Mouse (Mus musculus) thymus, adult 2 months (tissue): ENCODE measurements around the gene Cyp2d10. TPM values are rescaled to one million over a fixed set of nuclear protein-coding genes. Genes with fewer than 3 reads are reported as not detected.
"Not testable (repeated sequence)": the region's sequence is repeated elsewhere in the genome, so short reads cannot be mapped to it uniquely, and the experiment has no call there.

Experiments used
- DNase-seq: peaks from one replicate; pipeline ENCODE4 v3.0.0; 2021
- H3K27ac ChIP-seq: fragments of 200-500 bp; 2 replicates; pipeline ENCODE4 v1.5.1; 2012; ENCODE audit warnings: low read length, control low read depth; ENCODE audit not compliant: control insufficient read depth, insufficient read depth
- H3K27me3 ChIP-seq: fragments of 200-500 bp; 2 replicates; pipeline ENCODE4 v1.6.1; 2012; ENCODE audit warnings: mild to moderate bottlenecking, low read length, moderate library complexity, mixed read lengths; ENCODE audit not compliant: control insufficient read depth, insufficient read depth
- H3K36me3 ChIP-seq: fragments of 200-500 bp; 2 replicates; pipeline ENCODE4 v1.6.1; 2012; ENCODE audit warnings: mild to moderate bottlenecking, low read length, moderate library complexity; ENCODE audit not compliant: control insufficient read depth, insufficient read depth
- H3K4me1 ChIP-seq: fragments of 200-500 bp; replicated peaks from 2 replicates; pipeline ENCODE4 v1.6.1; 2012; ENCODE audit warnings: low read length; ENCODE audit not compliant: control insufficient read depth, insufficient read depth
- H3K4me3 ChIP-seq: fragments of 200-500 bp; 2 replicates; pipeline ENCODE4 v1.5.1; 2012; ENCODE audit warnings: mild to moderate bottlenecking, low read length, control low read depth, moderate library complexity; ENCODE audit not compliant: control insufficient read depth, insufficient read depth
- CTCF ChIP-seq: fragments of 200-500 bp; IDR thresholded peaks from 2 replicates; pipeline ENCODE4 v1.5.1; 2012; ENCODE audit warnings: mild to moderate bottlenecking, control low read depth, low read length, moderate library complexity, borderline replicate concordance; ENCODE audit not compliant: control insufficient read depth, poor library complexity, insufficient read depth; ENCODE audit errors: extremely low read depth
- POLR2A ChIP-seq: fragments of 200-500 bp; IDR thresholded peaks from 2 replicates; pipeline ENCODE4 v1.6.1; 2012; ENCODE audit warnings: mild to moderate bottlenecking, low read length, control low read depth, moderate library complexity; ENCODE audit not compliant: control insufficient read depth, poor library complexity, insufficient read depth; ENCODE audit errors: extremely low read depth
- WGBS: fragments of 180-500 bp; shearing (Covaris S2); methylation state at CpG from one replicate; pipeline ENCODE4 v1.1.7; 2018; 5-methylcytosine and 5-hydroxymethylcytosine counted together
- polyA plus RNA-seq: library from polyadenylated mRNA; depleted of rRNA; stranded (reverse); fragments of >200 nt; gene quantifications from 2 replicates; pipeline ENCODE4 v1.2.3, GENCODE M21; 2012; rRNA removed

Cyp2d10 gene
- 0.28 and 2.5 TPM in 2 replicates for polyA plus RNA-seq

GRCm38 (mm10) chr15:82406981-82407380 lies at the start of gene Cyp2d10:
TSS of gene Cyp2d10 (minus strand) at chr15:82407195.
- H3K4me3 ChIP-seq = no peak within 1 kb of the TSS
- 94% methylated on average over 6 of the region's 6 CpGs for WGBS
- H3K27me3 ChIP-seq = no peaks in the 10 kb centered on the region
- TF ChIP-seq POLR2A (no peak), CTCF (no peak)
- H3K4me1 ChIP-seq = no peaks in the 10 kb centered on the region
- no peaks in the 10 kb centered on the region for H3K36me3 ChIP-seq
- no peak within 1 kb of the TSS for H3K27ac ChIP-seq
- no peak for DNase-seq

DNA sequence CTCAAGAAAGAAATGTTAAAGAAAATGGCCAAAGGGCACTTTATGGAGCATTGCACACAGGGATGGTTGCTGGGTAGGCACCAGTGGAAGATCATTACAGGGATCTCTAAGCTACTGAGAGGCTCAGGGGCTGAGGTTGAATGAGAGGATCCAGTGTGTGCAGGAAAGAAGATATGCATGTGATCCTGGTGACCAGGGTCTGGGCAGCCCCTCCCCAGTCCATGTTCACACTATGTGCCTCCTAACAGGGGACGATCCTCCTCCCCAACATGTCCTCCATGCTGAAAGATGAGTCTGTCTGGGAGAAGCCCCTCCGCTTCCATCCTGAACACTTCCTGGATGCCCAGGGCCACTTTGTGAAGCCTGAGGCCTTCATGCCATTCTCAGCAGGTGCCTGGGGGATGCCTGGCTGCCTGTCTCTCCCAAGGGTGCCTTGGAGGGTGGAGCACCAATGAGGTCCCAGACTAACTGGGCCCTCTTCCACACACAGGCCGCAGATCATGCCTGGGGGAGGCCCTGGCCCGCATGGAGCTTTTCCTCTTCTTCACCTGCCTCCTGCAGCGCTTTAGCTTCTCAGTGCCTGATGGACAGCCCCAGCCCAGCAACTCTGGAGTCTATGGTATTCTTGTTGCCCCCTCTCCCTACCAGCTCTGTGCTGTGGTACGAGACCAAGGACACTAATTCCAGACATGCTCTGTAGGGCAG lies 49.2 kb upstream of the Cyp2d10 start:
- H3K27me3 ChIP-seq, DNase-seq, H3K36me3 ChIP-seq, H3K4me3 ChIP-seq, H3K27ac ChIP-seq, H3K4me1 ChIP-seq: not testable (repeated sequence)
- WGBS = 94% methylated on average over 6 of the region's 6 CpGs

- not testable (repeated sequence) for H3K27me3 ChIP-seq, H3K36me3 ChIP-seq, H3K4me3 ChIP-seq, H3K27ac ChIP-seq, DNase-seq, H3K4me1 ChIP-seq
- WGBS = 82% methylated on average over 6 of the region's 6 CpGs
Observed at GRCm38 (mm10) chr15:82453501-82453900, 46.5 kb upstream of the Cyp2d10 start.

DNA sequence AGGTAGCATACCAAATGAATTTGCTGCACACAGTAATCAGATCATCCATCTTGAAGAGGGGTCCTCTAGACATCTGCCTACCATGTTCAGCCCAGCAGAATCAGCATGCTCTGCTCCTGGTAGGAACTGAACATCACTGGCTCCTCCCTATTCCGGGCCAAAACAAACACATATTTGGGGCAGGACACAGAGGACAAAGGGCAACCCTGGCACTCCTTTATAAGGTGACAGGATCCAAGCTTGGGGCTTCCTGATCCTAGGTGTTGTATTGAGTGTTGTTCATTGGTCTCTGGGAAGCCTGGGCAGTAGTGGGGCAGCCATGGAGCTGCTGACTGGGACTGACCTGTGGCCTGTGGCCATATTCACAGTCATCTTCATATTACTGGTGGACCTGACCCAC lies 45.1 kb upstream of the Cyp2d10 start:
- WGBS = 95% methylated on average over 1 of the region's 1 CpGs
- not testable (repeated sequence) for H3K36me3 ChIP-seq, H3K4me1 ChIP-seq, H3K27ac ChIP-seq, H3K4me3 ChIP-seq, DNase-seq, H3K27me3 ChIP-seq

- not testable (repeated sequence) for DNase-seq, H3K27me3 ChIP-seq, H3K4me1 ChIP-seq, H3K4me3 ChIP-seq, H3K27ac ChIP-seq, H3K36me3 ChIP-seq
- WGBS = 83% methylated on average over 2 of the region's 2 CpGs
Observed at GRCm38 (mm10) chr15:82450045-82450444, 43.0 kb upstream of the Cyp2d10 start.

DNA sequence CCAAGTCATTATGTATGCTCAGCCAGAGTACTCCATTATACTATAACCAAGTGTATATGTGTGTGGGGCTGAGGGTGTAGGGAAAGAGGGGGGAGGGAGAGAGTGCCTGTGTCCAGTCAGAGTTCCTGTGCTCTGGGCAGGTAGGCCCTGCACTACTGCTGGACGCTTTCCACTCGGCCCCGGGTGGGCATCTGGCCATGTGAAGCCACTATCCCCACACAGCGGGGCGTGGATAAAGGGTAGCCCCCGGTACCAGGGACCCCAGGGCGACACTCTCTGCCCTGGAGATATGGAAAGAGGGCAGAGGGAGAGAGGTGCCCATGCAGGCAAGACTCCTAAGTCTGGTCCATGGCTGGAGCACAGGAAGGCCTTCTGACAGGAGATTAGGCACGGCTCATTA lies 38.2 kb upstream of the Cyp2d10 start:
- no peak for DNase-seq
- no peaks in the 10 kb centered on the region for H3K4me1 ChIP-seq
- H3K27me3 ChIP-seq = no peaks in the 10 kb centered on the region
- H3K36me3 ChIP-seq = no peaks in the 10 kb centered on the region
- no peak for TF ChIP-seq POLR2A
- no peak for TF ChIP-seq CTCF
- H3K4me3 ChIP-seq = no peak overlapping the region
- no peak overlapping the region for H3K27ac ChIP-seq
- WGBS = 85% methylated on average over 8 of the region's 8 CpGs

- no peaks in the 10 kb centered on the region for H3K4me1 ChIP-seq
- H3K27me3 ChIP-seq = no peaks in the 10 kb centered on the region
- H3K36me3 ChIP-seq = no peaks in the 10 kb centered on the region
- H3K4me3 ChIP-seq = no peak overlapping the region
- no peak for DNase-seq
- no peak overlapping the region for H3K27ac ChIP-seq
- TF ChIP-seq POLR2A = no peak
- TF ChIP-seq CTCF = no peak
- 96% methylated on average over 3 of the region's 3 CpGs for WGBS
Observed at GRCm38 (mm10) chr15:82443658-82444057, 36.7 kb upstream of the Cyp2d10 start.
